Mouse (Mus musculus) lung, adult 2 months (tissue): Measurements from ENCODE around the gene Zfp422.

Source experiments
- CTCF ChIP-seq: fragments of 200-500 bp; IDR thresholded peaks from 2 replicates; pipeline ENCODE4 v1.5.1; 2011; ENCODE audit warnings: mild to moderate bottlenecking, low read length, control low read depth; ENCODE audit not compliant: insufficient read depth
- POLR2A ChIP-seq: fragments of 200-500 bp; IDR thresholded peaks from 2 replicates; pipeline ENCODE4 v1.6.1; 2011; ENCODE audit warnings: low read depth, mild to moderate bottlenecking, control low read depth, low read length, borderline replicate concordance; ENCODE audit errors: extremely low read depth

DNA sequence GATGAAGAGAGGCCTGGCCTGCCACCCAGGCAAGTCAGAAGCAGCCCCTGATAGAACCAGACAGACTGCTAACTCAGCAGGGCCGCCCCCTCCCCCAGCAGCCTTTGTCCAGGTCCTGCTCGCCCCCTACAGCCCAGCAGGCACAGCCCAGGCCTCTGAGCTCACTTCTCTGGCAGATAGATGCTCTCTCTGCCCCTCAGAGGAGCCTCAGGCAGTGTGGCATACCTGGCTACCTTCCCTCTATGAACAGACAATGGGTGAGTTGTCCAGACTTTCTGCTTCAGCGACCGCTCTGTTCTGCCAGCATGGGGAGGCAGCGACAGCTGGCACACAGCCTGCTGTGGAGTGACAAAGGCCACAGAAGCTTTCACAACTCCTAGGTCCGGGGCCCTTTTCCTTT is 41.3 kb upstream of the Zfp422 start:
- TF ChIP-seq CTCF (no peak), POLR2A (no peak)
